Mouse (Mus musculus) C2C12 (cell line): ENCODE measurements around the gene Ociad1.

Experiments used
- CTCF ChIP-seq: IDR thresholded peaks from one replicate; pipeline ENCODE4 v1.5.1; 2011; ENCODE audit not compliant: control insufficient read depth, insufficient read depth, insufficient read length
- MAX ChIP-seq: IDR thresholded peaks from one replicate; pipeline ENCODE4 v1.6.1; 2011; ENCODE audit warnings: mild to moderate bottlenecking, control low read depth
- MYOD1 ChIP-seq: IDR thresholded peaks from one replicate; pipeline ENCODE4 v1.6.1; 2011; ENCODE audit warnings: low read depth; ENCODE audit not compliant: control insufficient read depth, insufficient read length
- MYOG ChIP-seq: IDR thresholded peaks from one replicate; pipeline ENCODE4 v1.6.1; 2011; ENCODE audit not compliant: control insufficient read depth, insufficient read length; ENCODE audit errors: extremely low read depth

DNA sequence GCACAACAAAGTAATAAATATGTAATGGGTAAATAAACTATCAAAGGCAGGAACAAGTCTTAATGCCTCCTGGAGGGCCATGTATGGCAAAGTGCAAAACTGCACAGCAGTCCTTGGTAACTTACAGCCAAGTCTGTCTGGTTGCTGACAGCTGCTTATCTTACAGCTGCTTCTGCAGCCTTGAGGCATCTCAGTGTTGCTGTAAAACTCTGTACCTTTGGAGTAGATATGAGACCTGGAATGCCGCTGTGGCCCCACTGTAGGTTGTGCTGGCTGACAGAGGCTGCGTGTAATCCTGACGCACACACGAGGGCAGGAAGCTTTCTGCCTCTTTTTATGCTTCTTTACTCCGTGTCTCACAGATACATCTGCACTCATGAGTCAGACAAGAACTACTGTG, 18.9 kb downstream of the Ociad1 start:
- TF ChIP-seq CTCF (no peak), MYOD1 (no peak), MAX (no peak), MYOG (no peak)
